Mouse (Mus musculus) spleen, adult 2 months (tissue): Measurements from ENCODE around the gene Plekho1. TPM values are rescaled to one million over a fixed set of nuclear protein-coding genes. Genes with fewer than 3 reads are reported as not detected.

Experiments used
- DNase-seq, 2 experiments: peaks; one replicate each; pipeline versions ENCODE4 v3.0.0 to v3.0.0-alpha.2; 2012 to 2021; ENCODE audit warnings: low spot score in 2 of 2, low read depth in 1 of 2
- H3K27ac ChIP-seq: fragments of 200-500 bp; 2 replicates; pipeline ENCODE4 v1.5.1; 2012; ENCODE audit warnings: low read length, inconsistent platforms; ENCODE audit not compliant: insufficient read depth
- H3K27me3 ChIP-seq: fragments of 200-500 bp; 2 replicates; pipeline ENCODE4 v1.6.1; 2012; ENCODE audit warnings: mild to moderate bottlenecking, moderate library complexity, low read length, inconsistent platforms; ENCODE audit not compliant: control insufficient read depth, insufficient read depth
- H3K36me3 ChIP-seq: fragments of 200-500 bp; 2 replicates; pipeline ENCODE4 v1.6.1; 2012; ENCODE audit warnings: mild to moderate bottlenecking, low read length, inconsistent platforms; ENCODE audit not compliant: control insufficient read depth, insufficient read depth
- H3K4me1 ChIP-seq: fragments of 200-500 bp; 2 replicates; pipeline ENCODE4 v1.6.1; 2011; ENCODE audit warnings: inconsistent platforms; ENCODE audit not compliant: control insufficient read depth, insufficient read depth, insufficient read length
- H3K4me3 ChIP-seq: fragments of 200-500 bp; 2 replicates; pipeline ENCODE4 v1.5.1; 2011; ENCODE audit warnings: mild to moderate bottlenecking, inconsistent platforms; ENCODE audit not compliant: insufficient read depth, insufficient read length; ENCODE audit errors: extremely low read depth
- CTCF ChIP-seq: fragments of 200-500 bp; IDR thresholded peaks from 2 replicates; pipeline ENCODE4 v1.5.1; 2011; ENCODE audit warnings: mild to moderate bottlenecking, inconsistent platforms; ENCODE audit not compliant: insufficient read depth, insufficient read length, insufficient replicate concordance; ENCODE audit errors: extremely low read depth
- POLR2A ChIP-seq: fragments of 200-500 bp; IDR thresholded peaks from 2 replicates; pipeline ENCODE4 v1.6.1; 2011; ENCODE audit warnings: low read depth, low read length, inconsistent platforms
- WGBS: fragments of 180-500 bp; shearing (Covaris S2); methylation state at CpG from one replicate; pipeline ENCODE4 v1.1.7; 2018; 5-methylcytosine and 5-hydroxymethylcytosine counted together
- polyA plus RNA-seq: library from polyadenylated mRNA; depleted of rRNA; stranded (reverse); fragments of >200 nt; gene quantifications from 2 replicates; pipeline ENCODE4 v1.2.3, GENCODE M21; 2012

The Plekho1 gene
- polyA plus RNA-seq, 1 experiment: 60.1 TPM

- Histone ChIP-seq H3K27ac (no peak overlapping the region), H3K4me1 (peaks cover 4% of the 10 kb centered on the region; the same call in 1 of the 2 replicates), H3K27me3 (no peaks in the 10 kb centered on the region), H3K36me3 (no peaks in the 10 kb centered on the region), H3K4me3 (no peak overlapping the region)
- no peak for DNase-seq
- TF ChIP-seq CTCF (no peak), POLR2A (no peak)
- 86% methylated on average over 1 of the region's 1 CpGs for WGBS
Observed at GRCm38 (mm10) chr3:96027875-96028274, 32.1 kb upstream of the Plekho1 start.

GRCm38 (mm10) chr3:96027145-96027544, 31.3 kb upstream of the Plekho1 start:
- H3K27me3 ChIP-seq: no peaks in the 10 kb centered on the region
- no peak overlapping the region for H3K4me3 ChIP-seq
- no peak overlapping the region for H3K27ac ChIP-seq
- no peaks in the 10 kb centered on the region for H3K36me3 ChIP-seq
- peaks cover 4% of the 10 kb centered on the region; the same call in 1 of the 2 replicates for H3K4me1 ChIP-seq
- WGBS: 93% methylated on average over 1 of the region's 1 CpGs
- TF ChIP-seq POLR2A: no peak
- TF ChIP-seq CTCF: no peak
- no peak for DNase-seq

DNA sequence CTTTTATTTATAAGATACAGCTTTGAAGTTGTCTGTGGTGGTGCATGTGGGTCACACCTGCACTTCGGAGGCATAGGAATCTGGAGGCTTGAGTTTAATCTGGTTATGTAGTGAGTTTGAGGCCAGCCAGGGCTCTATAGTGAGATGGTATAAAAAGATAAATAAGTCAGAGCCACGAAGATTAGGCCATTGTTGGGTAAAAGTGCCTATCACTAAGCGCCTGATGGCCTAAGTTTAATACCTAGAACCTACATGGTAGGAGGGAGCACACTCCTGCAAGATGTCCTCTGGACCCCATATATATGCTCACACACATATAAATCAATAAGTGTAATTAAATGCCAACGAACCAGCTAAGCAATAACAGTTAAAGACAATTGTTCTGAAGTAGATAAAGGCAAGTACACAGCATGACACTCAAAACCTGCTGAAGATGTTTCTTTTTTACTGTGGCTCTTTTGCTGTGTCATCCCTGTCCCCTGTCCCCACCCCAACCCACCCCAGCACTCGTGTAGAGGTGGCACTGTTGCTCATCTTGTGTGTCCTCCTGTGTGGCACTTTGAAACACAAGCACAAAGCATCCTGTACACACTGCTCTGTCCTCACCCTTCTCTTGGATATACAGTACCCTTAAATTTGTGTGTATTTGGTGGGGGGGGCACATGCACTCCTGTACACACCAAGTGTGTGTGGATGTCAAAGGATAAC, 25.8 kb upstream of the Plekho1 start:
- Histone ChIP-seq H3K4me3 (no peak overlapping the region), H3K36me3 (0 out of 2 replicates have a peak, but pooled peaks cover 1% of the 10 kb centered on the region), H3K27ac (no peak overlapping the region), H3K27me3 (no peaks in the 10 kb centered on the region), H3K4me1 (no peaks in the 10 kb centered on the region)
- 65% methylated on average over 5 of the region's 5 CpGs for WGBS
- TF ChIP-seq CTCF (no peak), POLR2A (no peak)
- no peak for DNase-seq

- H3K36me3 ChIP-seq: 0 out of 2 replicates have a peak, but pooled peaks cover 1% of the 10 kb centered on the region
- no peaks in the 10 kb centered on the region for H3K4me1 ChIP-seq
- no peak for DNase-seq
- no peak overlapping the region for H3K4me3 ChIP-seq
- WGBS: 83% methylated on average over 1 of the region's 1 CpGs
- no peak overlapping the region for H3K27ac ChIP-seq
- TF ChIP-seq CTCF (no peak), POLR2A (no peak)
- no peaks in the 10 kb centered on the region for H3K27me3 ChIP-seq
Observed at GRCm38 (mm10) chr3:96020735-96021134, 24.9 kb upstream of the Plekho1 start.

DNA sequence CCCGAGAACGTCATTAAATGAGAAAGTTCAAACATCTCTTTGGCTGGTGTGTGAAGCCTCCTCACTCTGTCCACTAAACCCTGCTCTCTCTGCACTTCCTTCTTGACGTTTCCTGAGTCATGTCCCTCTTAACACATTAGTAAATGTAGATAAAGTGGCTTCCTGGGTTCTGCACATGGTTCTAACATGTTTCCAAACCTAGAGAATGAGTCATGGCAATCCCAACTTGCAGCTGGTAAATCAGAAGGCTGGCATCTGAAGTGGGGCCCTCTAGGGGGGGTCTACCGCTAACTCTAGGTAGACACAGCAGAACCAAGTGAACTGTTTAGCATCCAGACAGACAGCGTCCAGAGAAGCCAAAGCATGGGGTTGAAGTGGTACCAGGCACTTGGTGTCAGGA, 21.7 kb upstream of the Plekho1 start:
- H3K27ac ChIP-seq: no peak overlapping the region
- no peak for DNase-seq
- 0 out of 2 replicates have a peak, but pooled peaks cover 1% of the 10 kb centered on the region for H3K36me3 ChIP-seq
- TF ChIP-seq POLR2A (no peak), CTCF (no peak)
- H3K27me3 ChIP-seq: no peaks in the 10 kb centered on the region
- 67% methylated on average over 5 of the region's 5 CpGs for WGBS
- no peak overlapping the region for H3K4me3 ChIP-seq
- no peaks in the 10 kb centered on the region for H3K4me1 ChIP-seq

DNA sequence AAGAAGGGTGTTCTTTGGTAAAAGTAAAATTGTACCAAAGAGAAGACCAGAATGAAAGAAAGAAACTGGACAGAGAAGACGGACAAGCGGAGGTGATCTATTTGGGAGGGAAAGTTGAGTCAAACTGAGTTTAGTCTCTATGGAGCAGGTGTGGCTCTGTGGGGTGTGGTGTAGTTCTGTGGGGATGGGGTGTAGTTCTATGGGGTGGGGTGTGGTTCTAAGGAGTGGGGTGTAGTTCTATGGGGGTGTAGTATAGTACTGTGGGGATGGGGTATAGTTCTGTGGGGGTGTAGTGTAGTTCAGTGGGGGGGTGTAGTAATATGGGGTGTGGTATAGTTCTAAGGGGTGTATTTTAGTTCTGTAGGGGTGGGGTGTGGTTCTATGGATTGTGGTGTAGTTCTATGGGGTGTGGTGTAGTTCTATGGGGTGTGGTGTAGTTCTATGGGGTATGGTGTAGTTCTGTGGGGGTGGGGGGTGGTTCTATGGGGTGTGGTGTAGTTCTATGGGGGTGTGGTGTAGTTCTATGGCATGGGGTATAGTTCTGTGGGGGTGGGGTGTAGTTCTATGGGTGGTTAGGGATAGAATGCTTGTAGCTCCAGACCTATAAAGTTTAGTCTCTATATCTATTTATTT, 20.6 kb upstream of the Plekho1 start:
- Histone ChIP-seq H3K36me3 (0 out of 2 replicates have a peak, but pooled peaks cover 1% of the 10 kb centered on the region), H3K4me3 (no peak overlapping the region)
- TF ChIP-seq CTCF: no peak
- no peak for TF ChIP-seq POLR2A

DNA sequence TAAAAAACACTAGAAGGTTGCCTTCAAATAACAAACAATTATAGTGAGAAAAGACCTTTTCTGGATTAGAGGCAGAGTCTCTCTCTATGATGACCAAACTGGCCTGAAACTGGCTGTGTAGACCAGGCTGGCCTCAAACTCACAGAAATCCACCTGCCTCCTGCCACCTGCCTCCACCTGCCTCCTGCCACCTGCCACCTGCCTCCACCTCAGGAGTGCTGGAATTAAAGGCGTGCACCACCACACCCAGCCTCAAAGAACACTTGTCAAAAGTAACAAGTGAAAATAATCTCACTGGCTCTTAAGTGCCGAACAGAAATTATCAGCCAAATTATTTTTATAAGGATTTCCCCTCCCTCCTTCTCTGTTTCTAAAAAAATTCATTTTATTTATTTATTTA, 19.9 kb upstream of the Plekho1 start:
- WGBS: 87% methylated on average over 2 of the region's 2 CpGs
- no peaks in the 10 kb centered on the region for H3K4me1 ChIP-seq
- TF ChIP-seq POLR2A (no peak), CTCF (no peak)

More for the DNA sequence above, 20.6 kb upstream of the Plekho1 start:
- 93% methylated on average over 2 of the region's 2 CpGs for WGBS
- H3K27me3 ChIP-seq: no peaks in the 10 kb centered on the region
- DNase-seq: no peak
- no peaks in the 10 kb centered on the region for H3K4me1 ChIP-seq
- no peak overlapping the region for H3K27ac ChIP-seq

More for the DNA sequence above, 19.9 kb upstream of the Plekho1 start:
- no peaks in the 10 kb centered on the region for H3K27me3 ChIP-seq
- H3K36me3 ChIP-seq: peaks cover 2% of the 10 kb centered on the region; the same call in 1 of the 2 replicates
- H3K4me3 ChIP-seq: no peak overlapping the region
- no peak for DNase-seq
- H3K27ac ChIP-seq: no peak overlapping the region
